In genomic region chr10:81541803-81542202, GRCm38 (mm10) we compare ENCODE assay signal across 9 mouse cellular contexts. TPM values are rescaled to one million over a fixed set of nuclear protein-coding genes. Genes with fewer than 3 reads are reported as not detected.
DNase-seq lines count a peak whose midpoint lies in the region; ATAC-seq and TF ChIP-seq lines count a peak whose summit lies in the region.
"Had no signal": no experiment of that assay in that cellular context is flagged by ENCODE, and none has a peak within 500 bp of the region (broad histone marks: within the 10 kb centered on the region; RNA-seq: fewer than 3 reads in every experiment).

No protein-coding gene starts in this region.

- 77% methylated on average over 10 of the region's 10 CpGs for WGBS in embryonic facial prominence, embryonic 10.5 days
- 90% methylated on average over 10 of the region's 10 CpGs for WGBS in limb, embryonic 14.5 days
- WGBS in small intestine, adult 2 months: 5% methylated on average over 10 of the region's 10 CpGs

- DNase-seq in MN1 (ENCODE audit: low spot score): peak; percentile 32
- no peak for DNase-seq in embryonic facial prominence, embryonic 10.5 days (ENCODE audit: low spot score)
- peak; percentile 73 for DNase-seq in heart, postnatal 25 days (ENCODE audit: low spot score)
- no peak for DNase-seq in limb, embryonic 14.5 days (ENCODE audit: low spot score)
- DNase-seq in cerebellum, postnatal 36 days: no peak
- no peak for DNase-seq in urinary bladder, adult 2 months (ENCODE audit: low spot score)

- intact Hi-C loops in heart, postnatal 25 days (cut with DNase I): loop anchor here (5.0 kb wide), 1 partner anchor 135 kb away; no protein-coding TSS in a partner anchor

- no peak for TF ChIP-seq POLR2A in limb, embryonic 14.5 days (IDR thresholded peaks at IDR 0.05; ENCODE audit: borderline replicate concordance, extremely low read depth, insufficient read depth, insufficient read length)
- TF ChIP-seq POLR2A in small intestine, adult 2 months (IDR thresholded peaks at IDR 0.05; ENCODE audit: low read depth, low read length): peak; percentile 84

- peak overlapping the region; percentile 2; the same call in 1 of the 2 replicates for H3K4me3 ChIP-seq in embryonic facial prominence, embryonic 10.5 days
- H3K4me3 ChIP-seq in limb, embryonic 14.5 days (replicated peaks; ENCODE audit: low read length): no peak overlapping the region
- peak overlapping the region; percentile 84 for H3K4me3 ChIP-seq in small intestine, adult 2 months (ENCODE audit: low read depth, low read length)

- TF ChIP-seq CTCF in small intestine, adult 2 months (IDR thresholded peaks at IDR 0.05; ENCODE audit: extremely low read depth, insufficient read length, insufficient replicate concordance, low read depth, low read length): no peak

- peaks cover 39% of the 10 kb centered on the region for H3K4me1 ChIP-seq in embryonic facial prominence, embryonic 10.5 days
- peaks cover 17% of the 10 kb centered on the region for H3K4me1 ChIP-seq in limb, embryonic 14.5 days (ENCODE audit: control insufficient read depth, insufficient read depth, low read length)
- H3K4me1 ChIP-seq in small intestine, adult 2 months (ENCODE audit: control insufficient read depth, insufficient read depth, insufficient read length, low read length): peaks cover 45% of the 10 kb centered on the region

- H3K4me2 ChIP-seq in limb, embryonic 14.5 days (replicated peaks; ENCODE audit: low read depth, low read length, severe bottlenecking): no peak overlapping the region

- H3K27me3 ChIP-seq in embryonic facial prominence, embryonic 10.5 days (replicated peaks; ENCODE audit: low read depth, poor library complexity, severe bottlenecking): no peaks in the 10 kb centered on the region
- H3K27me3 ChIP-seq in limb, embryonic 14.5 days (ENCODE audit: control insufficient read depth, insufficient read depth, low read length): no peaks in the 10 kb centered on the region
- no peaks in the 10 kb centered on the region for H3K27me3 ChIP-seq in small intestine, adult 2 months (ENCODE audit: control insufficient read depth, insufficient read depth, low read length)

- no peak overlapping the region for H3K27ac ChIP-seq in embryonic facial prominence, embryonic 10.5 days (replicated peaks)
- H3K27ac ChIP-seq in limb, embryonic 14.5 days (replicated peaks; ENCODE audit: low read depth, low read length): no peak overlapping the region
- peak overlapping the region; percentile 98 for H3K27ac ChIP-seq in small intestine, adult 2 months (ENCODE audit: insufficient read depth, low read depth, low read length)
- H3K27ac ChIP-seq: macrophage had no signal

- peaks cover 51% of the 10 kb centered on the region for H3K36me3 ChIP-seq in embryonic facial prominence, embryonic 10.5 days (replicated peaks)
- H3K36me3 ChIP-seq in limb, embryonic 14.5 days (ENCODE audit: control insufficient read depth, insufficient read depth, low read length): peaks cover 13% of the 10 kb centered on the region; the same call in 1 of the 2 replicates
- H3K36me3 ChIP-seq in small intestine, adult 2 months (ENCODE audit: control insufficient read depth, insufficient read depth, low read length): peaks cover 44% of the 10 kb centered on the region

- no peak for ATAC-seq in limb, embryonic 14.5 days (ENCODE audit: low FRiP score, low read depth)
- no peak for ATAC-seq in monocyte, adult 5-6 weeks (replicated peaks; ENCODE audit: insufficient number of reproducible peaks, low FRiP score, low TSS enrichment, poor library complexity, severe bottlenecking)

- no peaks in the 10 kb centered on the region for H3K9me3 ChIP-seq in embryonic facial prominence, embryonic 10.5 days
- no peaks in the 10 kb centered on the region for H3K9me3 ChIP-seq in limb, embryonic 14.5 days (ENCODE audit: control insufficient read depth, low read length)

- H3K9ac ChIP-seq in limb, embryonic 14.5 days (ENCODE audit: low read depth, low read length, severe bottlenecking): 0 out of 2 replicates have a peak overlapping the region, but pooled peaks have one; percentile 90

RNA-seq across cellular contexts. Expression of gene Gna11, which starts 3.2 kb away (rescaled TPM):
- 79.0 and 80.4 TPM in 2 replicates for polyA plus RNA-seq in embryonic facial prominence, embryonic 10.5 days (2016; fragmentation: Nextera tagmentation; extraction: Ambion mirVana)
- total RNA-seq in heart, postnatal 25 days (2021): 10 to 100 TPM; 49.6 to 54.6 TPM
- 97.4 and 116 TPM in 2 replicates for polyA plus RNA-seq in limb, embryonic 14.5 days (2012; rRNA removed)
- 89.1 and 91.7 TPM in 2 replicates for polyA plus RNA-seq in limb, embryonic 14.5 days (2014; fragmentation: Nextera tagmentation; extraction: Ambion mirVana)
- polyA plus RNA-seq in small intestine, adult 2 months (2012; rRNA removed): 318 and 828 TPM in 2 replicates
- 84.0 and 88.5 TPM in 2 replicates for polyA plus RNA-seq in urinary bladder, adult 2 months (2012; rRNA removed)
- total RNA-seq in monocyte, adult 5-6 weeks (2017): 2.2 to 17.5 TPM (median 15.1 TPM) in 3 replicates

RNA-seq across cellular contexts. Expression of gene Aes, which starts 17.5 kb away (rescaled TPM):
- polyA plus RNA-seq in embryonic facial prominence, embryonic 10.5 days (2016; fragmentation: Nextera tagmentation; extraction: Ambion mirVana): 266 and 347 TPM in 2 replicates
- 1,000 to 10,000 TPM; 1,086 to 1,128 TPM for total RNA-seq in heart, postnatal 25 days (2021)
- 472 and 473 TPM in 2 replicates for polyA plus RNA-seq in limb, embryonic 14.5 days (2012; rRNA removed)
- polyA plus RNA-seq in limb, embryonic 14.5 days (2014; fragmentation: Nextera tagmentation; extraction: Ambion mirVana): 380 and 393 TPM in 2 replicates
- polyA plus RNA-seq in small intestine, adult 2 months (2012; rRNA removed): 1,054 and 3,003 TPM in 2 replicates
- polyA plus RNA-seq in urinary bladder, adult 2 months (2012; rRNA removed): 385 and 562 TPM in 2 replicates
- 129 to 254 TPM (median 141 TPM) in 3 replicates for total RNA-seq in monocyte, adult 5-6 weeks (2017)

RNA-seq across cellular contexts. Expression of gene Gna15, which starts 17.8 kb away (rescaled TPM):
- polyA plus RNA-seq in embryonic facial prominence, embryonic 10.5 days (2016; fragmentation: Nextera tagmentation; extraction: Ambion mirVana): 1.2 and 1.3 TPM in 2 replicates
- total RNA-seq in heart, postnatal 25 days (2021): 1 to 10 TPM in 1 of 2 experiments, under 1 TPM in 1; 0.81 to 1.0 TPM
- 3.7 and 3.8 TPM in 2 replicates for polyA plus RNA-seq in limb, embryonic 14.5 days (2012; rRNA removed)
- polyA plus RNA-seq in limb, embryonic 14.5 days (2014; fragmentation: Nextera tagmentation; extraction: Ambion mirVana): 3.4 and 3.8 TPM in 2 replicates
- 1.5 and 3.0 TPM in 2 replicates for polyA plus RNA-seq in small intestine, adult 2 months (2012; rRNA removed)
- 16.1 and 16.2 TPM in 2 replicates for polyA plus RNA-seq in urinary bladder, adult 2 months (2012; rRNA removed)
- 20.3 to 41.0 TPM (median 29.4 TPM) in 3 replicates for total RNA-seq in monocyte, adult 5-6 weeks (2017)

RNA-seq across cellular contexts. Expression of gene Tle2, which starts 32.6 kb away (rescaled TPM):
- 14.0 and 17.1 TPM in 2 replicates for polyA plus RNA-seq in embryonic facial prominence, embryonic 10.5 days (2016; fragmentation: Nextera tagmentation; extraction: Ambion mirVana)
- total RNA-seq in heart, postnatal 25 days (2021): 1 to 10 TPM; 8.4 to 9.7 TPM
- 250 and 345 TPM in 2 replicates for polyA plus RNA-seq in limb, embryonic 14.5 days (2012; rRNA removed)
- polyA plus RNA-seq in limb, embryonic 14.5 days (2014; fragmentation: Nextera tagmentation; extraction: Ambion mirVana): 38.1 and 52.2 TPM in 2 replicates
- 17.8 and 20.4 TPM in 2 replicates for polyA plus RNA-seq in small intestine, adult 2 months (2012; rRNA removed)
- 67.4 and 93.4 TPM in 2 replicates for polyA plus RNA-seq in urinary bladder, adult 2 months (2012; rRNA removed)
- 2.0 to 3.2 TPM (median 2.7 TPM) in 3 replicates for total RNA-seq in monocyte, adult 5-6 weeks (2017)

RNA-seq across cellular contexts. Expression of gene S1pr4, which starts 41.9 kb away (rescaled TPM):
- polyA plus RNA-seq in embryonic facial prominence, embryonic 10.5 days (2016; fragmentation: Nextera tagmentation; extraction: Ambion mirVana): 0.28 and 0.51 TPM in 2 replicates
- total RNA-seq in heart, postnatal 25 days (2021): 1 to 10 TPM; 1.0 to 1.1 TPM
- polyA plus RNA-seq in limb, embryonic 14.5 days (2012; rRNA removed): 0.50 and 0.79 TPM in 2 replicates
- polyA plus RNA-seq in limb, embryonic 14.5 days (2014; fragmentation: Nextera tagmentation; extraction: Ambion mirVana): 0.23 and 0.66 TPM in 2 replicates
- polyA plus RNA-seq in small intestine, adult 2 months (2012; rRNA removed): 4.0 and 5.6 TPM in 2 replicates
- 2.2 and 2.3 TPM in 2 replicates for polyA plus RNA-seq in urinary bladder, adult 2 months (2012; rRNA removed)
- 20.5 to 50.8 TPM (median 33.5 TPM) in 3 replicates for total RNA-seq in monocyte, adult 5-6 weeks (2017)

Comparison
In these comparisons a context has a peak if more than half of its experiments do, and no peak if none do; other contexts are left out.
1. DNase-seq: peak in MN1 (single experiment) and heart, postnatal 25 days (single experiment); none in embryonic facial prominence, embryonic 10.5 days (single experiment), limb, embryonic 14.5 days (single experiment), cerebellum, postnatal 36 days (0 of 2) and urinary bladder, adult 2 months (single experiment).